Mouse (Mus musculus) neural tube, embryonic 15.5 days (tissue): ENCODE data around the gene Gphn. TPM values are rescaled to one million over a fixed set of nuclear protein-coding genes. Genes with fewer than 3 reads are reported as not detected.

Source experiments
- ATAC-seq: fragments of 200-750 bp; cut with Nextera tagmentation; 2 replicates; pipeline ENCODE4 v1.8.0; 2017; ENCODE audit warnings: mild to moderate bottlenecking, moderate TSS enrichment, moderate library complexity; ENCODE audit not compliant: low FRiP score
- H3K27ac ChIP-seq: fragments of 300-500 bp; sonication (generic); replicated peaks from 2 replicates; pipeline ENCODE4 v1.5.1; 2015; ENCODE audit warnings: mild to moderate bottlenecking, inconsistent platforms
- H3K27me3 ChIP-seq: fragments of 300-500 bp; sonication (generic); replicated peaks from 2 replicates; pipeline ENCODE4 v1.6.1; 2015; ENCODE audit warnings: inconsistent platforms
- H3K36me3 ChIP-seq: fragments of 300-500 bp; sonication (generic); 2 replicates; pipeline ENCODE4 v1.6.1; 2015; ENCODE audit warnings: inconsistent platforms
- H3K4me1 ChIP-seq: fragments of 300-500 bp; sonication (generic); 2 replicates; pipeline ENCODE4 v1.6.1; 2015; ENCODE audit warnings: inconsistent platforms
- H3K4me2 ChIP-seq: fragments of 300-500 bp; sonication (generic); 2 replicates; pipeline ENCODE4 v1.6.1; 2015; ENCODE audit warnings: inconsistent platforms, mild to moderate bottlenecking, moderate library complexity
- H3K4me3 ChIP-seq: fragments of 300-500 bp; sonication (generic); replicated peaks from 2 replicates; pipeline ENCODE4 v1.5.1; 2015; ENCODE audit warnings: mild to moderate bottlenecking, inconsistent platforms
- H3K9ac ChIP-seq: fragments of 300-500 bp; sonication (generic); replicated peaks from 2 replicates; pipeline ENCODE4 v1.6.1; 2015; ENCODE audit warnings: mild to moderate bottlenecking, inconsistent platforms
- H3K9me3 ChIP-seq: fragments of 300-500 bp; sonication (generic); replicated peaks from 2 replicates; pipeline ENCODE4 v1.6.1; 2016; ENCODE audit warnings: inconsistent platforms
- WGBS: fragments of 180-500 bp; shearing (Covaris S2); methylation state at CpG from one replicate; pipeline ENCODE4 v1.1.7; 2015; ENCODE audit warnings: mixed read lengths; 5-methylcytosine and 5-hydroxymethylcytosine counted together
- polyA plus RNA-seq: library from polyadenylated mRNA; unstranded; fragments of >200 nt; fragmentation: Nextera tagmentation; extraction: Ambion mirVana; gene quantifications from 2 replicates; pipeline ENCODE4 v1.2.1, GENCODE M21; 2015

Gphn gene
- polyA plus RNA-seq, 1 experiment from 2014 or later = 64.6 TPM

DNA sequence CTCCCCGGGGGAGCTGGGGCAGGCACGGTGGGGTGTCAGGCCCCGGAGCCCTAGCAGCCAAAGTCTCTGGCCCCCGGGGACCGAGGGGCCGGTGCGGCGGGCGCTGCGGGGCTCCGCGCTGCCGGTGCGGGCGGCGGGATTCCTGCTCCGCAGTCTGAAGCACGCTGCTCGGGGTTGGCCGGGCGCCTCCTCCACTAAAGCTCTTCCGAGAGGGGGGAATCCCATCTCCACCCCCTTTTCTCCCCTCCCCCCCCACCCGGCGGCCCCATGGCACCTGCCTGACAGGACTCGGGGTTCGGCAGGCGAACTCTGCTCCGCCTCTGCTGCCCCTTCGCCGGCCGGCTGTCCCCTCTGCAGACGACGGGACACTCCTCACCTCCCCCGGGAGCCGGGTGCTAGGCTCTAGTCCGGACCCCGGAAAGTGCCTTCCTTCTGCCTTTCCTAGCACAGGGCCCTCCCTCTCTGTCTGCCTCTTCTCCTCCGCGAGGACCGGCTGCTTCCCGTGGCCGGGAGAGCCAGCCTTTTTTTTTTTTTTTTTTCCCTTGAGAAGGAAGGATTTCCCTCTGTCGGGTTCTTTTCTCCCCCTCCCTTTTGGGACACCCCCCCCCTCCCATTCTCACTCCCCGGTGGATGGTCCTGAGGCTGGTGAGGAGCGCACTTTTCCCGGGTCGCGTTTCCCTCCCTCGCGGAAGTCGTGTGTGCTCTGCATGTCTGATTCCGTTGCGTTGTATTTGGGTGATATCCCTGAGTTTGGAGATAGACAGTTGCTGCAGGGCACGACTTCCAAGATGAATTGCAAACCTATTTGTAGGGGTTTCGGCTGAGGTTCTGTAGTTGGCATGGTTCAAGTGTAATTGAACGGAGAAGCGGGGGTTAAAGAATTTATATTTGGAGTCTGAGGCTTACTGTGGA, 1.1 kb downstream of the Gphn start:
- H3K4me2 ChIP-seq = peak overlapping the region; percentile 67
- H3K36me3 ChIP-seq = no peaks in the 10 kb centered on the region
- H3K27ac ChIP-seq = peak overlapping the region; percentile 99
- peak overlapping the region; percentile 97 for H3K9ac ChIP-seq
- ATAC-seq = peak; percentile 27
- peaks cover 9% of the 10 kb centered on the region for H3K4me1 ChIP-seq
- H3K4me3 ChIP-seq = peak overlapping the region; percentile 98
- WGBS = under 1% methylated on average over 56 of the region's 57 CpGs
- no peaks in the 10 kb centered on the region for H3K27me3 ChIP-seq
- H3K9me3 ChIP-seq = no peaks in the 10 kb centered on the region

DNA sequence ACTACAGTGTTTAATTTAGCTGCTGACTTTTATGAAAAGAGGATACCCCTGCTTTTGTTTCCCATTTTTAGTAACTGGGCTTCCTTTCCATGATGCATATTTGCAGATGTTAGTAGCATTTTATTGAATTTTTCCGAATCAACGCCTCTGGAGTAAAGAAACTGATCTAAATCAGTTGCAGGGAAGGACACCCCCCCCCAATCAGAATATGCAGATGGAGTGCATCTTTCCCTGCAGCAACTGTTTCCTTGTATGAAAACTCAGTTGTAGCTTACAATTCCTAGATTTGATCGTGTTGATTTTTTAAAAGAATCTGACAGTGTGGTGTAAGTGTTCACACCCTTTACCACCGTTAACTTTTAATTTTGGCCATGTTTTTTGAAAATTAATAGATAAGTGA, 2.0 kb downstream of the Gphn start:
- peaks cover 9% of the 10 kb centered on the region for H3K4me1 ChIP-seq
- H3K36me3 ChIP-seq = no peaks in the 10 kb centered on the region
- no peaks in the 10 kb centered on the region for H3K27me3 ChIP-seq
- no peak for ATAC-seq
- H3K27ac ChIP-seq = no peak overlapping the region
- H3K9ac ChIP-seq = 0 out of 2 replicates have a peak overlapping the region, but pooled peaks have one; percentile 26
- H3K9me3 ChIP-seq = no peaks in the 10 kb centered on the region
- peak overlapping the region; percentile 67 for H3K4me2 ChIP-seq
- peak overlapping the region; percentile 98 for H3K4me3 ChIP-seq
- 34% methylated on average over 4 of the region's 4 CpGs for WGBS

DNA sequence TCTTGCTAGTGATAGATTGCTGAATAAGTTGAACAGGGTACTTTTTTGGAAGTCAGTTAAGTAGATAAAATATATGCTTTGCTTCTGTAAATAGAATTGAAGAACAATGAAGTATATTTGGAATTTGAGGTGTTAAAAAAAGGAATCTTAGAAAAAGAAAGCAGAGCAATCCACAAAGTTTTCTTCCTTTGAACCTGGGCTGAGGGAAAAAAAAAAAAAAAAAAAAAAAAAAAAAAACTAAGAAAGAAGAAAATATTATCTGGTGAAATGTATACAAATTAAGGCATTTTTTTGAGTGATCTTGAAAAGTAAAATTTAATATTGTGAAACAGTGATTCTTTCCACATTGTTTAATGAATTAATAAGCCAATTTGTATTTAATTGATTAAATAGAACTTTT, 6.4 kb downstream of the Gphn start:
- H3K27me3 ChIP-seq = no peaks in the 10 kb centered on the region
- H3K27ac ChIP-seq = no peak overlapping the region
- peaks cover 9% of the 10 kb centered on the region for H3K4me1 ChIP-seq
- ATAC-seq = no peak
- H3K9ac ChIP-seq = no peak overlapping the region
- H3K9me3 ChIP-seq = no peaks in the 10 kb centered on the region
- H3K4me2 ChIP-seq = no peak overlapping the region
- H3K4me3 ChIP-seq = no peak overlapping the region
- H3K36me3 ChIP-seq = no peaks in the 10 kb centered on the region

DNA sequence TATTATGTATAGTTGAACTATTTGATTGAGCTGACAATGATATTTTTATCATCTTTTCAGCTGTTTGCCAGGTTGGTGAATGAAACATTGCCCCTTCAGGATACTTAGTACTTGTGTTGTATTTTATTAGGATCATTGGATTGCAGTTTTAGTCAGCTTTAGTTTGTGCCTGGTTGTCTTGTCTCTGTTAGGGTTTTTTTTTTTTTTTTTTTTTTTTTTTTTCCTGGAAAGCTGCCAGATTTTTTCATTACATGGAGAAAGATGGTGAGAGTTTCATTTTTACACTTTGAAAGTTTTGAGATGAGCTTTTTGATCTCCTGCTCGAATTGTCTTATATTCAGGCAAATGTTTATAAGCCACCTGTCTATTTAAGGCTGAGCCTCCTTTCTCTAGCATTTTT, 22.2 kb downstream of the Gphn start:
- no peak overlapping the region for H3K9ac ChIP-seq

DNA sequence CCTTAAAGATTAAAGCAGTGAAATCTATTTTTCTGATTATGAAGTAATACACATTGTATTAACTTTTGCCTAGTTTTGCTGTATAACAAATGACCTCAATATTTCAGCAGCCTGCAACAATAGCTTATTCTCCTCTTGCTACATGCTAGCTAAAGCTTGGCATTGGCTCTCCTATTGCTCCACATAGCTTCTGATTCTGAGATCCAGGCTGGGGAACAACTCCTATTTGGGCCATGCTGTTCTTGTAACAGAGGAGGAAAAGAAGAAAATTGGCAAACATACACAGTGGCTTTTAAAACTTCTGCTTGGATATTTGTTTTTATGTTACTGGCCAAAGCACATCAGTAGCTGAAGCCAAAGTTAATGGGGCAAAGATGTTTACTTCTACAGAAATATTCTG, 23.0 kb downstream of the Gphn start:
- Histone ChIP-seq H3K27ac (no peak overlapping the region), H3K9ac (no peak overlapping the region), H3K9me3 (no peaks in the 10 kb centered on the region), H3K4me2 (no peak overlapping the region), H3K4me3 (no peak overlapping the region), H3K27me3 (no peaks in the 10 kb centered on the region), H3K36me3 (no peaks in the 10 kb centered on the region), H3K4me1 (no peaks in the 10 kb centered on the region)
- no peak for ATAC-seq

More for the DNA sequence above, 22.2 kb downstream of the Gphn start:
- Histone ChIP-seq H3K4me3 (no peak overlapping the region), H3K27me3 (no peaks in the 10 kb centered on the region), H3K9me3 (no peaks in the 10 kb centered on the region), H3K27ac (no peak overlapping the region), H3K4me1 (no peaks in the 10 kb centered on the region), H3K4me2 (no peak overlapping the region), H3K36me3 (no peaks in the 10 kb centered on the region)
- WGBS = 78% methylated on average over 1 of the region's 1 CpGs
- ATAC-seq = no peak

DNA sequence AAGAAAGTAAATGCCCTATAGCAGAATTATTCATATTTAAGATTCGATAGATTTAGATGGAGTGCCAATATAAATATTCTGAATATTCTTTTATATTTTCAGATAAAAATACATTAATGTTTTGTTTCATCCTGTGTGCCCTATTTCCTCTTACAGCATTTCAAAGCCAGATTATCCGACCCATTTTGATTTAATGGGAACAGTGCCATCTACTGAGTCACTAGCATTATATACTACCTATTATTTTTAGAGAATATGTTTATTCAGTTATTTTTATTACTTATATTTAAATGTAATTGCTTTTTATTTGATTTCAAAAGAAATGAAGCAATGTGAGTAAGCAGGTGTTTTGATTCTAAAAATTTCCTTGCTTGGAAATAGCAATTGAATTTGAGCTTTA, 51.2 kb downstream of the Gphn start:
- H3K9me3 ChIP-seq = no peaks in the 10 kb centered on the region
- no peak for ATAC-seq
- WGBS = 77% methylated on average over 2 of the region's 2 CpGs
- no peaks in the 10 kb centered on the region for H3K27me3 ChIP-seq
- H3K4me2 ChIP-seq = no peak overlapping the region
- no peak overlapping the region for H3K27ac ChIP-seq
- H3K9ac ChIP-seq = no peak overlapping the region
- no peaks in the 10 kb centered on the region for H3K4me1 ChIP-seq
- H3K4me3 ChIP-seq = no peak overlapping the region
- no peaks in the 10 kb centered on the region for H3K36me3 ChIP-seq

DNA sequence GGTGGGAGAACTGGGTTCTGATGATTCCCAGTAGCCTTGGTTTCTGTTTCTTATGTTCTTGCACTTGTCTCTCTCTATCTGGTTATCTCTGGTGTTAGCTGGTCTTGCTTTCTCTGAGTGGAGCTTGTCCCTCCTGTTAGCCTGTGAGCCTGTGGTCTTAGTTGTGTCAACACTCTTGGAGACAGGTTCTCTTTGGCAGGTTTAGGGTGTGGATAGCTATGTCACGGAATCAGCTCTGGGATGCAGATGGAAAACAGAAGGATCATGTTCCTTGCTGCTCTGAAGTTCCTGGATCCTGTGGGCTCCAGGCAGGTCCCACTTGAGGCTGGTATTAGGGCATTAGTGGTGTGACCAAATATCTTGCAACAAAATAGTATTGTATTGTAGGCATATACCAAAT, 64.2 kb downstream of the Gphn start:
- no peak overlapping the region for H3K27ac ChIP-seq
- H3K4me1 ChIP-seq = no peaks in the 10 kb centered on the region
- H3K36me3 ChIP-seq = no peaks in the 10 kb centered on the region
- H3K4me3 ChIP-seq = no peak overlapping the region
- no peak overlapping the region for H3K4me2 ChIP-seq
- H3K9me3 ChIP-seq = no peaks in the 10 kb centered on the region
- ATAC-seq = no peak
- 95% methylated on average over 1 of the region's 1 CpGs for WGBS
- no peaks in the 10 kb centered on the region for H3K27me3 ChIP-seq
- no peak overlapping the region for H3K9ac ChIP-seq

DNA sequence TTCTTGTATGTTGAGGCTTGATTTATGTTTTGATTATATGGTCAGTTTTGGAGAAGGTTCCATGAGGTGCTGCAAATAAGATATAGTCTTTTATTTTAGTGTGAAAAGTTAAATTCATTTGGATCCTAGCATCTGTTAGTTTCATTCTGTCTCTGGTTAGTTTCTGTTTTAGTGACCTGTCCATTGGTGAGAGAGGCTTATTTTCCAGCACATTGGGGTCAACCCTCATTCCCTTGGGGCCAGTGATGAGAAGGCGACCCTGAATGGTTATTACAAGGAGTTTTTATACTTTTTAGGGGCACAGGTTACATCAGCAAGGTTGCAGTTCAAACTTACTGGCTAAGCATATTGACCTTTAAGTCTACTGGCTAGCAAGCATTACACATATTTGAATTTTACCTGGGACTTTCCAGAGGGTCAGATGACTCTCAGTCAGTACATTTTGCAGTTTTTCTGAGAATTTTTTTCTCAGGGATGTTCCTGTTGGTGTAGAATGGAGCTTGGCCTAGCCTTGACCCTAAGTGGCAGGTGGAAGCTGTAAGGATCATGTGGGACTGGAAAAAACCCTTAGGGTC, 72.7 kb downstream of the Gphn start:
- no peaks in the 10 kb centered on the region for H3K9me3 ChIP-seq
- H3K4me3 ChIP-seq = no peak overlapping the region
- H3K9ac ChIP-seq = no peak overlapping the region
- 84% methylated on average over 1 of the region's 1 CpGs for WGBS
- H3K4me2 ChIP-seq = no peak overlapping the region
- no peak for ATAC-seq
- no peak overlapping the region for H3K27ac ChIP-seq
- no peaks in the 10 kb centered on the region for H3K36me3 ChIP-seq
- H3K27me3 ChIP-seq = no peaks in the 10 kb centered on the region
- H3K4me1 ChIP-seq = no peaks in the 10 kb centered on the region

DNA sequence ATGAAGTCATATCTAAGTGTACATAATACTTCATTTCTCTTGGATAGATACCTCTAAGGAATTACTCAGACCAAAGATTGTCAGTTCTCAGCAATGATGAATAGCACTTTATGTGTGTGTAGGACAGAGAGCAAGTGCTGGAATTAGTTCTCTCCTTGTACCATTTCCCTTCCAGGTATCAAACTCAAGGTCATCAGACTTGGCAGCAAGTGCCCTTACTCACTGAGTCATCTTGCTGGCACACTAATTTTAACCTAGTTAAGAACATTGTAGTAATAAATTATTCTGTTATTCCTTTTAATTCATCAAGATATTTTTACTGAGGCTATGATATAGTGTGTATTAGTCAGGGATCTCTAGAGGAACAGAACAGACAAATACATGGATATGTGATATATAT, 88.9 kb downstream of the Gphn start:
- Histone ChIP-seq H3K9me3 (no peaks in the 10 kb centered on the region), H3K4me2 (no peak overlapping the region), H3K36me3 (no peaks in the 10 kb centered on the region), H3K4me3 (no peak overlapping the region), H3K27ac (no peak overlapping the region), H3K4me1 (no peaks in the 10 kb centered on the region), H3K27me3 (no peaks in the 10 kb centered on the region), H3K9ac (no peak overlapping the region)
- no peak for ATAC-seq

DNA sequence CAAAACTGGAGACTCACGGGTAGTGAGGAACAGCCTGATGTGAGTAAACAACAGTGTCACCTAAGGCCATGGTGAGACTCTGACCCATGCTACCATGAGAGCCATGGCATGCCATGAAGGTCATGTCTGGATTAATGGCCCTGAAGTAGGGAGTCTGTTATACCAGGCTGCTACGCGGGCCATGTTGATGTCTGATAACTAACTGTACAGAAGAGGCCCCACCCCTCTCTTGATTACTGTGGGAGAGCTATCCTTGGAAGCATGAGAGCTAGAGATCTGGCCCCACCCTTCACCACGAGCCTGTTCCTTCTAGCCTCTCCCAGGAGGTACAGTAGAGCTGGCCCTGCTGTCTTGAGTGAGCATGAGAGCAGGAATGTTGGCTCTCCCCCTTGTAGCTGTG, 101.8 kb downstream of the Gphn start:
- Histone ChIP-seq H3K27me3 (no peaks in the 10 kb centered on the region), H3K36me3 (no peaks in the 10 kb centered on the region), H3K4me1 (no peaks in the 10 kb centered on the region), H3K9ac (no peak overlapping the region), H3K4me3 (no peak overlapping the region), H3K4me2 (no peak overlapping the region), H3K27ac (no peak overlapping the region), H3K9me3 (no peaks in the 10 kb centered on the region)
- ATAC-seq = no peak
- 96% methylated on average over 4 of the region's 4 CpGs for WGBS

DNA sequence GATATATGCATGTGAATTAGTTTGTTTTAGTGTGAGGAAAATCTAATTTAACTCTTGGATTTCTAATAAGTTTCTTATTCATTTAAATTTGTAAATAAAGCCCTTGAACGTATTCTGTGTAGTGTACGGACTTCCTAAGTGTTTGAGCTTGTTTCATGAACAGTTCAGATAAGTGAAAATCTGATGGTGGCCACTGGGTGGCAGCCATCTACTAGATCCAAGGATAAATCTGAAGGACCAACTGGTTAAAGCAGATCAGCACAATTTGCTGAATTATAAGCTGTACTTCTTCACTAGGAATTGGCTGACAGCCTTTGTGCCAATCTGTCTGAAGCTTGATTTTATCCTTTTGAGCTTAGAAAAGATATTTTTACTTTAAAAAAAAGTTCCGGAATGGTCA, 105.9 kb downstream of the Gphn start:
- Histone ChIP-seq H3K9me3 (no peaks in the 10 kb centered on the region), H3K27me3 (no peaks in the 10 kb centered on the region), H3K4me1 (no peaks in the 10 kb centered on the region), H3K36me3 (no peaks in the 10 kb centered on the region), H3K27ac (no peak overlapping the region), H3K4me3 (no peak overlapping the region), H3K9ac (no peak overlapping the region), H3K4me2 (no peak overlapping the region)
- ATAC-seq = no peak; the same call in 1 of the 2 replicates
- WGBS = 66% methylated on average over 3 of the region's 3 CpGs

DNA sequence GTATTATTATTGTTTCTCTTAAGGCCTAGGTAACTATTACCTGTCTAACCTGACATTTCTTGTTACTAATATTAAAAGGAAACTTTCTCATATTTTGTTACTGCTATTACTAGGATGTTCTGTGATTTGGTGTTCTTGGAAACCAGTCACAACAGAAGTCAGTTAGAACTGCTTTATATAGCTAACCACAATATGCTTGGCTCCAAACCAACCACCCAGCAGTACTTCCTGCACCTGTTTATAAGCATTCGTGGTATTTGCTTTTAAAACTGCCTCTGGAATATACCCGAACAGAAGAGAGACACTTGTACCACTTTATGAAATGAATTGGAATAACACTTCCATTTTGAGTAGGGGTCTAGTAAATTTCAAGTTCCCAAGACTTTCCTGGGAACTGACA, 130.3 kb downstream of the Gphn start:
- ATAC-seq = no peak
- H3K9me3 ChIP-seq = no peaks in the 10 kb centered on the region
- H3K4me2 ChIP-seq = no peak overlapping the region

More for the DNA sequence above, 130.3 kb downstream of the Gphn start:
- WGBS = 89% methylated on average over 2 of the region's 2 CpGs
- Histone ChIP-seq H3K36me3 (no peaks in the 10 kb centered on the region), H3K4me3 (no peak overlapping the region), H3K27me3 (no peaks in the 10 kb centered on the region), H3K9ac (no peak overlapping the region), H3K4me1 (no peaks in the 10 kb centered on the region), H3K27ac (no peak overlapping the region)
